Mouse (Mus musculus): ENCODE results near the gene Igdcc4.
"Not testable (repeated sequence)": the region's sequence is repeated elsewhere in the genome, so short reads cannot be mapped to it uniquely, and the experiment has no call there.

Gene Igdcc4

DNA sequence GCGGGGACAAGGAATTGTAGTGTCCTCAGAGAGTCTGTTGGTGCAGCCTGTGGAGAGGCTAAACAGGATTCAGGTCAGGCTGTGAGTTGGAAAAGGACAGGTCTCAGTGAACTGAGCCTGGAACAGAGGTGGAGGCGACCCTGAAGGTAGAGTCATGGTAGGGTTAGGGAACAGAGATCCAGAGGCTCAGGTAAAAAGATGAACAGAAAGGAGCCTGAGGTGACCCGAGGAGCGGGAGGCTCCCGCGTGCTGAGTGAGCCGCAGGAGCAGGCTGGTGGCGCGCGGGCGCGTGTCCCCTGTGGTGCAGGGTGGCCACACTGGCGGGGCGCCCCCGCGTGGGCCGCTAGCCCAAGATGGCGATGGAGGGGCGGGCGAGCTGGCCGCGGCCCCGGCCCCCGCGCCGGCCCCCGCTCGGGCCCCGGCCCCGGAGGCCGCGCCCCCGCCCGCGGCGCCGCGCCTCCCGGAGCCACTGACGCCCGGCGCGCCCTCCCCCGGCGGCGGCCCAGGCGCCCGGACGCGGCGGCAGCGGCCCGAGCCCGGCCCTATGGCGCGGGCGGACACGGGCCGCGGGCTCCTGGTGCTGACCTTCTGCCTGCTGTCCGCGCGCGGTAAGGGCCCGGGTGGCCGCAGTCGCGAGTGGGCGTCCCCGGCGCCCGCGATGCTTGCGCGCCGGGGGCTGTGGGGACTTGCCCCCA lies at the start of gene Igdcc4:
Igdcc4 (plus strand) TSS at position 496 of the 695 bp plus-strand sequence.
- peak; percentile 47 for DNase-seq (ENCODE audit: extremely low spot score)

DNA sequence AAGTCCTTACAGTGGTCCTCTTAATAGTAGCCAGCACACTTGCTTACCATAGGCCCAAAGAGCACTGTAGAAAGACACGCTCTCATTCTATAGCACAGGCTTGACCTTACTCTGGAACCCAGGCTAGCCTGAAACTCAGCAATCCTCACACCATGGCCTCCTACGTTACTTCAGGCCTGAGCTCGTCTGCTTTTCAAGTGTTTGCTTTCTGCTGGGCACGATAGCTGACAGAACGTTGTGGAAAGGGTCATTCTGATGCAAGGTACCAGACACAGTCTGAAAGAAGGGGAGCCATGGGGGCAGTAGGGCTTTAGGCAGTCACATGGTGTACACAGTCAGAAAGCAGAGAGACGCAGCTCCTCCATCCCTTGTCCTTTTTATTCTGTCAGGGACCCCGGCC lies 37.0 kb upstream of the Igdcc4 start:
- DNase-seq (ENCODE audit: extremely low spot score) = no peak

DNA sequence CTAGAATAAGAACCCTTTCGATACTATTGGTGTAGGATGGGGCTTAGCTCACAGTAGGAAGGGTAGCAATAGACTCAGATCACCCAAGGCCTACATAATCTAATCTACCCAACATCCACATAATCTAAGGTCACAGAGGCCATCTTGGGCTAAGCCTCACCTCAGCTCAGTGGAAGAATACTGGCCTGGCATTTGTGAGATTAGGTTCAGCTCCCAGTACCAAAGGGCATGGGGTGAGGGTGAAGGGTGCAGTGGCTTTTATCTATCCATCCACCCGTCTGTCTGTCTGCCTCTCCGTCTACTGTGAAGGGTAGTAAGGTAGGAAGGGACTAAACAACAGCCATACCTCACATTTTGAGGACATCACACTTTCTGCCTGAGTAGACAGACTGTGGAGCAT lies 30.7 kb upstream of the Igdcc4 start:
- no peak for DNase-seq (ENCODE audit: extremely low spot score)

DNA sequence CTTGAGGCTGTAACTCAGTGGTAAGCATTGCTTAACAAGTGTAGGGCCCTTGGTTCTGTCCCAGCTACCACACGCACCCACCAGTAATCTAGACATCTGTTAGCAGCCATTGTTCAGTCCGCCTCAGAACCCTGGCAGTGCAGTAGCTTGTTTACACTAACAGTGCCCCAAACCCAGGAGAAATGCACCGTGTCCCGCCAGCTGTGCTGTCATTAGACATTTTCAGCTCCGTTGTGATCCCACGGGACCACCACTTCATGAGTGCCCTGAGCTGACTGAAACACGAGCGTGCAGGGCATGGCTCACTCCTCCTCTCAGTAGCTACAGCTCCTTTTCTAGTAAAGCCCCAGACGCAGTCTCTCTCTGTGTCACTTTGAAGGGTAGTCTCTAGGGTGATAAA lies 27.7 kb upstream of the Igdcc4 start:
- DNase-seq (ENCODE audit: extremely low spot score) = no peak

DNA sequence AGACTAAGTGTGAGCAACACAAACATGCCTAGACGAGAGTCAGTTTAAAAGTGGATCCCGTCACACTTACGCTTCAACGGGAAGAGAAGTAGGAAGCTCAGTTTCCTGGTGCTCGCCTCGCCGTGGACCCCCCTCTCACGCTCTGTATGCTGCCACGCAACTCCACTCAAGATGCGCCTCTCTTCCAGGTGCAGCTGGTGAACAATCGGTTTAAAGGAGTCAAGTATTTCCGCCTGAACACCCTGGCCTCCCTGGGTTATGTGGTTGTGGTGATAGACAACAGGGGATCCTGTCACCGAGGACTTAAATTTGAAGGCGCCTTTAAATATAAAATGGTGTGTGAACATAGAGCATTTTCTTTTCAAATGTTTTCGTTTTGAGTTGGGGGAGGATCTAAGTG lies 27.0 kb upstream of the Igdcc4 start:
- DNase-seq (ENCODE audit: extremely low spot score) = no peak

DNA sequence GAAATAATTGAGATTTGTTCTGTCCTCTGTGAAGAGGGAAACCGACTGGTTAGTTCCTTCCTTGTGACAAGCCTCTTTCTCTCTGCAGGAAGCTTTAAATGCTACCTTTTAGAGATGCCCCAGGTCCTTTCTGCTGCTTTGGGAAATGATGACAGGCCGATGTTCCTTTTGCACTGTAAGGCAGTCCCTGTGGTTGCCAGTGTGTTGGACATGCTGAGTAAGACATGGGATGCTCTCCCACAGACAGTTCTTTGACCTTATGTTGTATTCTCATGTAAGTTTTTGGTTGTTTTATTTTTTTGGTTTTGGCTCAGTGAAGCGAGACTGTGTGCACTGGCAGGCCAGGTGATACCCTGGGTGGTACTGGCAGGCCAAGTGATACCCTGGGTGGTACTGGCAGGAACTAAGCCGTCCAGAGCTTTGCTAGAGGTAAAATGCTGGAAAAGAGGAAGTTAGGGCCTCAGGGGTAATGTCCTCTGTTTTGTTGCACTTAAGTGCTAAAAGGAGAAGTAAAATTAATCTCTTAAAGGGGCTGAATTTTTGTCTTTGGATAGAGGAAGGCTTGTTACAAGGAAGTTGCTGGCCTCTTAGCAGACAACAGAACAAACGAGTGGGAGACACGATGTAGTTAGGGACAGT lies 26.3 kb upstream of the Igdcc4 start:
- DNase-seq (ENCODE audit: extremely low spot score) = no peak

DNA sequence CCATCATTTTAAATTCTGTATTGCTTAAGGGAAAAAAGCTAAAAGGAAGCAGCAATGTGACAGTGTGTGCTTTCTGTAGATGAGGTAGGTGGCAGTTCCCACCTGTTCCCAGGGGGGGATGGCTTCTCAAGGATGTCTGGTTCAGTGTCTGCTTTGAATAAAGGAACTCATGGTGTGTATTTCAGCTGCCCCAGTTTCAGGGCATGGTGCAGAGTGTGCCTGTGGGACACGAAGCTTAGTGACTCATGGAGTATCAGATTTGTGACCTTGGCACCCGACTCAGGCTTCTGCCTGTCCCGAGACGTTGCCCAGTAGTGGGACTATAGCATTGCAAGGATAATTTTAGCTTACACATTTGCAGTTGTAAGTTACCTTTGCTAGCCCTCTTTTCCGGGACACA lies 23.8 kb upstream of the Igdcc4 start:
- DNase-seq (ENCODE audit: extremely low spot score) = no peak

DNA sequence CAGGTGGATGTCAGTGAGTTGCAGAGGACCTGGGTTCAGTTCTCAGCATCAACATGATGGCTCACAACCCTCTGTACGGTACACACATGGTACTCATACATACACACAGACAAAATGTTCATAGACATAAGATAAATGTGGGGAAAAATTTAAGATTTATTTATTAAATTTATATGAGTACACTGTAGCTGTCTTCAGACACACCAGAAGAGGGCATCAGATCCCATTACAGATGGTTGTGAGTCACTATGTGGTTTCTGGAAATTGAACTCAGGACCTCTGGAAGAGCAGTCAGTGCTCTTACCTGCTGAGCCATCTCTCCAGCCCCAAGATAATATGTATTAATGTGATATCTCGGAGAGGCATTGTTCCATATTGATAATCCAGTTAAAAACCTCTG lies 21.1 kb upstream of the Igdcc4 start:
- not testable (repeated sequence) for DNase-seq (ENCODE audit: extremely low spot score)

DNA sequence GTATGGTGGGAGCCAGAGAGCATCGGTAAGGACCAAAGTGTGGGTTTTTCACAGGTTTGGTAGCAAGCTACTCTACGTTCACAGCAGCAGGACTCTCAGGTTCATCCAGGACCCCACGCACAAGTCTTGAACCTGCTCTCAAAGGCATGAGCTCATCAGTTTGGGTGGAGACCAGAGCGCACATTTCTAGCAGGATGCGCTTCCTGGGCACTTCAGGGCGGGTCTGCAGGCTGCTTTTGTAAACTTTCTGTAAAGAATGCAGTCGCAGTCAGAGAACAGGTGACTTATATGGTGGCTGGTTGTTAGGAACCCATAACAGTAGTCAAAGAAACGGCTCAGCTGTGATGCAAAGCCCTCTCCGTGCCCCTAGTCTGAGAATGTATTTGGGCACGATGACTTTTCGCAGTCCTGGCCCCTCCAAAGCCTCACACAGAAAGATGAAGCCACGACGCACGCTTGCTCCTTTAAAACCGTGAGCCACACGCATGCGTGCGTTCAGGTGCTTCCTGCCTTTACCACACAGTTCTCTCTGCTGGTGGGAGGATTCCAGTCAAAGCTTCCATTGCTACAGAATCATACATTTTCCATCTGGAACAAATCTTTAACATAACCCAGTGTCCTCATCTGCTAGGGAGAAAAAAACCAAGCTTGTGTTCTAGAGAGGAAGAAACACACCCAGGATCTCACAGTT lies 18.1 kb upstream of the Igdcc4 start:
- no peak for DNase-seq (ENCODE audit: extremely low spot score)

DNA sequence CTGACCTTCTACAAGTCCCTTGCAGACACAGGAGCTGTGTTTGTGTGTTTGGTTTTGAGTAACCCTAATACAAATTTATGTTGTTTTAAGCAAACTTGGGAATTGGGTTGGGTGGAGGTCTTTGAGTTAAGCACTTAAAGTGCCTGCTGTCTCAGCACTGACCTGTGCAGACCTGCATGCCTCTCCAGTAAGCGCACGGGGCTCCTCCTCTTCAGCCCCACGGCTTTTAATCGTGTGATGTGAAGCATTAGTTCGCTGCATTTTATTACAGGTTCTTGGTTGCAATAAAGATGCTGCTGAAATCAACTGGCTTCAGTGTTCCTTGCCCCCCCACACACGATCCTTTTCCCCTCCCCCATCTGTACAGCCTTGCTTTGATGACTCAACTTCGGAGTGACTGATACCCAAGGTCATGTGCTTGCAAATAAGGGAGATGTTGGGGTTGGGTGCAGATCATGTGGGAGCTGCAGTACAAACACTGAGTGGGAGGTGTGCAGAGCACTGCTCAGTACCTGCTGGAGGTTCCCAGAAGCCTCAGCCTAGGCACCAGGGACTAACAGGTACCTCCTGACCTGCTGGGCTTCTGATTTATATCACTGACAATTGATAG lies 17.0 kb upstream of the Igdcc4 start:
- DNase-seq (ENCODE audit: extremely low spot score) = no peak

DNA sequence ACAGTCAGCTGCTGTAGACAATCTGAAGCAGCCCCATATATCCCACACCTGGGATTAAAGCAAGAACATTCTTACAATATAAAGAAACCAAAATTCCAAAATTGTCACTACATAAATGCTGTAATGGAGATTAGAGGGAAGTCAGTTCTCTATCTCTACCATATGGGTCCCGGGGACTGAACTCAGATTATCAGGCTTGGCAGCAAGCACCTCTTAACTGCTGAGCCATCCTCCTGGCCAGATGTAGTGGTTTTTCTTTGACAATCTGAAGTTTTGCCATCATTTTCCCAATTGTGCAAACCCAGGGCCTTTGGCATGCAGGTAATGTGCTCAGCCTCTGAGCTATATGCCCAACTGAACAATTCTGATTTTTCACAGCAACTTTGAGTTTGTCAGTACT lies 16.0 kb upstream of the Igdcc4 start:
- no peak for DNase-seq (ENCODE audit: extremely low spot score)

DNA sequence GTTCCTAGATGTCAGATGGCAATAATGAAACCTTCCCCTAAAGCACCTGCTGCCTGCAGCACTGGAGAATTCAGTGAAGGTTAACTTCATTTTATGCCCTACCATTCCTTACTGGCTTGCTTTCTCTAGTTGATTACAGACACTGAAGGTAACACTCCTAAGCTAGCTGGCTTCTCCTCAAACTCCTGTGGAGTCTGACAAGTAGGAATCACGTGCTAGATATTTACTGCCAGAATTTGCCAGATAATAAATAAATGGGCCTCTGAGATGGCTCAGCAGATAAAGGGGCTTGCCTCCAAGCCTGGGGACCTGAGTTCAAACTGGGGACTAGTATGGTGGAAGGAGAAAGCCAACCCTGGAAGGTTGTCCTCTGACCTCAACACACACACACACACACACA lies 14.5 kb upstream of the Igdcc4 start:
- no peak for DNase-seq (ENCODE audit: extremely low spot score)

DNA sequence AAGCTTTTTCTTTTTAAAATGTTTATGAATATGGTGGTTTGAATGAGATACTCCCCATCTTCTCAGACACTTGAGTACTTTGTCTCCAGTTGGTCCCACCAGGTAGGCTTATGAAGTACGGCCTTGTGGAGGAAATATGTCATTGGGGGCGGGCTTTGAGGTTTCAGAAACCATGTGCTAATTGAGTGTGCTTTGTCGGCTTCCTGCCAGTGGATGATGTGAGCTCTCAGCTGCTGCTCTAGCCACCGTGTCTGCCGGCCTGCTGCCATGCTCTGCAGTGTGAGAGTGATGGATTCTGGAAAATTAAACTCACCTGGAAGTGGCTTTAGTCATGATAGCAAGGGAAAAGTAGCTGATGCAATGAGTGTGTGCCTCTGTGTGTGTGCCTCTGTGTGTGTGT lies 13.8 kb upstream of the Igdcc4 start:
- DNase-seq (ENCODE audit: extremely low spot score) = no peak

DNA sequence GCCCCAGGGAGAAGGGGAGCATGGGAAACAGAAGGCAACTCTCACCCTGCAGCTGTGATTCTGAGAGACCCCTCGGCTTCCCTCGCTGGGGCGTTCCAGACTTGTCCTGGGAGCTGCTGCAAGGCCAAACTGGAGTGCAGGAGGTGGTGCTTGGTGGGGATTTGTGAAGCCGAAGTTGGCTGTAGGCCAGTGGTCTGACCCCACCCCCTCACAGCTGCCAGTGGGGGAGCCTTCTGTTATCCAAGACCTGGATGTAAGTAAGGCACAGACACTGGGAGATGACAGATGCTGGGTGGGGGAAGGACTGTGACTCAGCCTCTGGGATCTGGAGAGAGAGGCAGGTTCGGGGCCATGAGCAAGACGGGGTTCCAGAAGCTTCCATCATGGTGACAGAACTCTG lies 7.0 kb upstream of the Igdcc4 start:
- no peak for DNase-seq (ENCODE audit: extremely low spot score)

DNA sequence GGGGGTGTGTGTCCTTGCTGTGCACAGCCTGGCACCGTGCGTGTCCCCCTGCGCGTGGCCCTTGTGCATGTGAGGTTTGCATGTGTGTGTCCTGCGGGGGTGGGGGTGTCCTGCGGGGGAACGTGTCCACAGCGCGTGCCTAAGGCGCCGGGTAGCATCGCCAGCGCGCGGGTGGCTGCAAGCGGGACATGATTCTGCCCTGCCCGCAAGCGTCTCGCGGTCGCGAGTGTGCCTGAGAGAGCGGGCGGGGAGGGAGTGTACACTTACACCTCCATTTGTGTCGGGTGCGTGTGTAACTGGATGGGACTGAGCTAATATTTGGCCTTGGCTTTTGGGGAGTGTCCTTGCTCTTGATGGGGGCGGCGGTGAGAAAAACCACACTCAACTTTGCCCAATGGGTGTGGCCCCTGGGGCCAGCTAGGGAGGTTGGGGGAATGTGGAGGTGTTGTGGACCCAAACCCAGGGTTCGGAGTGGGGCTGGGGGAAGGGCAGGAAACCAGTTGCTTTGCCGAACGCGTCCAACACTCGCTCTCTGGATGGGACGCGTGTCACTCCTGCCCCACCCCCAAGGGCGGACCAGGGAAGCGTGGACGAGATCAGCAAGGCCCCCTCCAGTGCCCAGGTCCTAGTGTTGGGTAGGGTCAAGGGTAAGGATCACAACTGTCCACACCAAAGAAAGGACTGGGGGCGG lies 545 bp downstream of the Igdcc4 start:
- DNase-seq (ENCODE audit: extremely low spot score) = peak; percentile 46

DNA sequence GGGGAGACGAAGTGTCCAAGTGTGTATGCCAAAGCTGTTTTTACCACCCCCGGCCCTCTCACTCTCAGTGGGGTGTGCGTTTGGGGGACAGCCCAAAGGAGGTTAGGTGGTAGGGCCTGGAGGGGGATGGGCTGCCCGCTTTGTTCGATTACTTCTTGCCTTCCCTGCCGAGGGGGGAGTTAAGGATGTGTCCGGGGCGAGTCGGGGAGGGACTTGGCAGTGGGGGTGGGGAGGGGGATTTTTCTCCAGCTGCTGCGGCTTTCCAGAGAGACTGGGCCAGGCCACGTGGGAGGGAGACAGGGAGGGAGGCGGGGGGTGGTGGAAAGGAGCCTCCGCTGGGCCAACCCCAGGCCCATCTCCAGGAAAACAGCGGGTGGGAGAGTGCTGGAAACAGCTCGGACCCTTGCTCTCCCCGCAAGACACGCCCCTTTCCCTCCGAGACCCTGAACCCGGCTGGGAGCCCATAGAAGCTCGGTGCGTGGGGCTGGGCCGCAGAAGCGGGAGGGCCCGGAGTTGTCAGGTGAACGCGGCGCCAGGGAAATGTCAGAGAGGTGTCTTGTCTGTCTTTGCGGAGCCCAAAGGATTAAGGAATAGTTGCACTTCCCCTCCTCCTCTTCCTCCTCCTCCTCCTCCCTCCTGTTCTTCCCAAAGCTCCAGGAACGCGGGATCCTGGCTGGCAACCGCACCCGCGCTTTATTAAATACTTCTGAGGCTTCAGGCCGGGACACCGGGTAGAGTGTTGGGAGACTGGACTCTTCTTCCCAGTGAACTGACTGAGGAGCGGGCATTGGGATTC lies 1.3 kb downstream of the Igdcc4 start:
- DNase-seq (ENCODE audit: extremely low spot score) = peak; percentile 72

DNA sequence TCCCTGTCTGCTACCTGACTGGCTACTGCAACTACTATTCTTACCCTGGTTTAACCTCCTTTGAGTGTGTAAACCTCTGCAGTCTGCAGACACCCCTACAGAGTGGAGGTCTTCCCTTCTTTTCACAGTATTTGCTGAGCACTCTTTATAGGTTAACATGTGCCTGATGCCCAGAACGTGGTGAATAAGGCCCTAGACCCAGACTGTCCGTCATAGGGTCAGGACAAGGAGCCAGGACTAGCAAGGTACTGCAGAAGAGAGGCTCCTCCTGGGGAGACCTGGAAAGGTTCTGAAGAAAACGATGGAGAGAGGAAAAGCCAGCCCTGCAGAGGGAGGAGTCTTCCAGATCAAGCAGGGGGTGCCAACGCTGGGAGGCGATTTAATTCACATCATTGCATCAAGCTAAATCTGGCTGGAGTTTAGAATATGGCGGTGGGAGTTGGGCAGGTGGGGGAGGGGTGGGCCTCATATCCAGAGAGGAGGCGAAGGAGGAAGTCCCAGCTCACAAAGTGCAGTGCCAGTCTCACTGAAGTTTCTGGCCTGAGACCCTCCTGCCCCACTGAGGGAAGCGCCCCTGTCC lies 2.0 kb downstream of the Igdcc4 start:
- no peak for DNase-seq (ENCODE audit: extremely low spot score)

DNA sequence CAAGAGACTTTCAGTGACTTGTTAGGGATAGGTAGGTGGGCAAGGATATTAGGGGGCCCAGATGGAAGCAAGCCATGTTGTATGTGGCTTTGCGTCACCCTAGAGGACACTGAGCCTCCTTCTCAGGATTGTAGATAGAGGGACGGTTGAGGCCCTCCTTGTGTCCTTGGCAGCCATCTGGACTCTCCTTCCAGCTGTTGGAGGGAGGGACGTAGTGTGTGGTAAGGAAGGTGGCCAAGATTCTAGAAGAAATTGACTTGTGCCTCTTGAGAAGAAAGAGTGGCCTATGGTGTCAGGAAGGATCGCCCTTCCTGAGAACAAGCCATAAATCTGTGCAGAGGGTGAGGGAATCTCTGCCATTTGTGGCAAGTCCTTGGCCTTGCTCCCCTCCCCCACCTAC lies 5.5 kb downstream of the Igdcc4 start:
- no peak for DNase-seq (ENCODE audit: extremely low spot score)

DNA sequence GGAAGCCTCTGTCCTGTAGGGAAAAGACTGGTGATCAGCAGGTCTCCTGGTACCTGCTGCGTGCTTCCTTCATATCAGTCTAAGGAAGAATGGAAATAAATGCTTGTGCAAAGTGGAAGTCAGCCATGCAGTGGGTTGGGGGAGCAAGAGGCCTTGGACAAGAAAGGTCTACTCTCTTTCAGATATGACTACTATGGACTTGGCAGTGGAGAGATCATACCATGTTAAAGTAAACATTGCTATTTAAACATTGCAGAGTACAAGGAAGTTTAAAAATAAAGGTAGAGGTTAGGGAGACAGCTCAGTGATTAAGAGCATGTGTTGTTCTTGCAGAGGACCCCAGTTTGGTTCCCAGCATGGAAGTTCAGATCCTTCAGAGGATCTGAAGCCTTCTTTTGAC lies 6.6 kb downstream of the Igdcc4 start:
- DNase-seq (ENCODE audit: extremely low spot score) = no peak

DNA sequence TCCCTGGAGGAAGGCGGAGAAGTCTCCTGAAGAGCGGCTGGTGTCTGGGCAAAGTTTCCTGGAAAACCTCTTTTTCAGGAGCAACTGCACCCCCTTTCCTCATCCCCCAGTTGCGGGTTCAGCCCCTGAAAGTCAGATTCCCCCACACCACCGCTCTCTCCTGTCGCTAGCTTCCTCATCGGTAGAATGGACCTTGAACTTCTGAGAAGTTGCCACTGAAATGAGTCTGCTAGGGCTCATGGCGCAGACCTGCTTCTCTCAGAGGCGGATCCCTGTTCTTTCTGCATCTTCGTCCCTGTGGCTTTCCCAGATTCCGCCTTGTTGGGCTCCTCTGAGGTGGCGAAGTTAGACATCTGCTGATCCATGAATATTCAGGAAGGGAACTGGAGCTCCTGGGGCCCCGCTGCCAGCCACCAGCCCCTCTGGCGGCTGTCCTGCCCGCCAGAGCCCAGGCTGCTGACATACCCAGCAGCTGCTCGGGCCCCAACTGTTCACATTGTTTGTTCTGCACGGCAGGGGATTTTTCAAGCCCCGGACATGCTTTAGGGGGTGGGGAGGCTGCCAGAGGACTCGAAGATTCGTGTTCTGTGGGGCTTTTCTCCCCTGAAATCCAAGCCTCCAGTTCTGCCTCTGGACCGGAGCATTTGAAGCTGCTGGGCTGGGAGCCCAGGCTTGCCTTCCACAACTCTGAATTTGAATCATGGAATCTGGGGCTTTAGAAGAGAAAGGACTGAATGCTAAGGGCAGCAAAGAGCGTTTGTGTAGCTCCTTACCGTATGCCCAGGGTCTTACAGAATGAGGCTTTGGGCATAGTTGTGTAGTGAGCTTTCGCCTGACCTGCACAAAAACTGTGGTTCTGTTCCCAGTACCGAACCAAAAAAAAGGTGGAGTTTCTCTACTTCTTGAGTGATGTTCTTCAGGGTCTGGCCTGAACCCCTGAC lies 8.1 kb downstream of the Igdcc4 start:
- peak; percentile 68 for DNase-seq (ENCODE audit: extremely low spot score)
